Mouse (Mus musculus) bone marrow macrophage, adult 2 months (primary cell): ENCODE data around the gene Nphp1.

ENCODE experiments used
- CTCF ChIP-seq: IDR thresholded peaks from 2 replicates; pipeline ENCODE4 v1.5.1; 2012; ENCODE audit warnings: low read depth, mild to moderate bottlenecking, low read length, moderate library complexity
- POLR2A ChIP-seq: IDR thresholded peaks from 2 replicates; pipeline ENCODE4 v1.6.1; 2012; ENCODE audit warnings: mild to moderate bottlenecking, low read depth, low read length, borderline replicate concordance

DNA sequence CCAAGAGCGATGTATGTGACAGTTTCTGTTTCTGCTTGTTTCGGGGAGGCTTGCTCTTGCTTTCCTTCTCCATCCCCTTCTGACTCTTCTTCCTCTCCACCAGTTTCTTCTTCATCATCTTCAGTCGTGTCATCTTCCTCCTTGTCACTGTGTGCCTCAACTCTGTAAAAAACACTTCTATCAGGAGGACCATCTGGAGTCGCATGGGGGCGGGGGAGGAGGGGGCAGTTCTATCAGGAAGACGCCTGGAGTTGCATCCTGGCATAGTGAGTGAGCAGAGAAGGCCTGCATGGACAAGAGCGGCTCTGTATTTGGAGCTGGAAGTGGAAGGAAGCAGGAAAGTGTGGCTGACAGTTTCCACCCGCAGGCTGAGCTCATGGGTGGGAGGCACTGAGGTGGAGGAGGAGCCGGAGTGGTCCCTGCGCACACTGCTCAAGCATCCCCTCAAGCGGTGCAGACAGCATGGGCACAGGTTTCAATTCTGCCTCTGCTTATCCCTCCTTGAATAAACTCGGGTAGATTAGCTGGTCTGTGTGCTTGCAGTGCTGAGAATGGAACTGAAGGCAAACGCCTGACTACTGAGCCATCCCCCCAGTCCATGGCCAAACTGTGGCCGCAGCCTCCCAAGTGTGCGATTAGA lies 14.6 kb downstream of the Nphp1 start:
- TF ChIP-seq CTCF (no peak), POLR2A (no peak)
